Mouse (Mus musculus) liver, postnatal 0 days (tissue): ENCODE results near the gene Cd59a.

Source experiments
- CTCF ChIP-seq: sonication (generic); IDR thresholded peaks from 2 replicates; pipeline ENCODE4 v1.5.1; 2016; ENCODE audit warnings: antibody characterized with exemption, low read depth
- EP300 ChIP-seq: IDR thresholded peaks from 2 replicates; pipeline ENCODE4 v1.6.1; 2016; ENCODE audit warnings: antibody characterized with exemption, low read depth, mild to moderate bottlenecking

DNA sequence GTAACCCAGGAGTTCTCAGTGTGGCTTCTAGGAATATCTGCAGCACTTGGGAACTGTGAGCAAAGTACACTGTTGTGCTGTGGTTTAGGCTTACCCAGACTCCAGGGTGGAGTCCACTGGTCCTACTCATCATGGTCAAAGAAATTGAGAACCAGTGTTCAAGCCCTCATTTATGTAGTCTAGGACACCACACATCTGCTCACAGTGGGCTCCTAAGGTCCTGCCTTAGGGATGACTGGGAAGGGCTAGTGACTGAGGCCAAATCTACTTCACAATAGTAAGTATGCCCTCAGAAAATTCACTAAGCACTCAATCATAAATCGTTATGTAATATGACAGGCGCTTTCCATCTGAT is 3.6 kb downstream of the Cd59a start:
- no peak for TF ChIP-seq CTCF
- TF ChIP-seq EP300, result no peak
